In genomic region chr1:168582434-168582833, GRCm38 (mm10) we compare ENCODE assay signal across 18 mouse cellular contexts.
"Had no signal": no experiment of that assay in that cellular context is flagged by ENCODE, and none has a peak within 500 bp of the region (broad histone marks: within the 10 kb centered on the region; RNA-seq: fewer than 3 reads in every experiment).

No protein-coding gene starts in this region.

- H3K9ac ChIP-seq: lung, embryonic 15.5 days; midbrain, embryonic 12.5 days; neural tube, embryonic 13.5 days; stomach, embryonic 15.5 days had no signal

- H3K4me2 ChIP-seq: lung, embryonic 15.5 days; midbrain, embryonic 12.5 days; neural tube, embryonic 13.5 days; stomach, embryonic 15.5 days had no signal

- H3K27ac ChIP-seq: lung, embryonic 15.5 days; macrophage; midbrain, embryonic 10.5 days; midbrain, embryonic 12.5 days; neural tube, embryonic 13.5 days; stomach, embryonic 15.5 days; stomach, postnatal 0 days had no signal

- H3K27me3 ChIP-seq: lung, embryonic 15.5 days; midbrain, embryonic 12.5 days; neural tube, embryonic 13.5 days; stomach, embryonic 15.5 days had no signal

- DNase-seq: lung, adult 2 months; lung, postnatal 14 days; lung, postnatal 36 days; midbrain, embryonic 14.5 days; right cerebral cortex, postnatal 14 days; thymus, adult 2 months; thymus, postnatal 25 days; thymus, postnatal 4 days had no signal

- ATAC-seq: lung, postnatal 0 days; midbrain, embryonic 16.5 days had no signal

- H3K4me1 ChIP-seq: lung, embryonic 15.5 days; midbrain, embryonic 12.5 days; neural tube, embryonic 13.5 days; stomach, embryonic 15.5 days had no signal

- H3K4me3 ChIP-seq: lung, embryonic 15.5 days; midbrain, embryonic 10.5 days; midbrain, embryonic 12.5 days; myocyte; neural tube, embryonic 13.5 days; stomach, embryonic 15.5 days had no signal

- H3K9me3 ChIP-seq: lung, embryonic 15.5 days; midbrain, embryonic 10.5 days; midbrain, embryonic 12.5 days; neural tube, embryonic 13.5 days; stomach, embryonic 15.5 days had no signal

- H3K36me3 ChIP-seq: lung, embryonic 15.5 days; midbrain, embryonic 10.5 days; midbrain, embryonic 12.5 days; neural tube, embryonic 13.5 days; stomach, embryonic 15.5 days had no signal
